Mouse (Mus musculus) liver, embryonic 15.5 days (tissue): ENCODE data around the gene Rbms2. TPM values are rescaled to one million over a fixed set of nuclear protein-coding genes. Genes with fewer than 3 reads are reported as not detected.

ENCODE experiments used
- ATAC-seq: fragments of 200-750 bp; cut with Nextera tagmentation; 2 replicates; pipeline ENCODE4 v1.8.0; 2017; ENCODE audit warnings: moderate number of reproducible peaks, mild to moderate bottlenecking, moderate library complexity; ENCODE audit not compliant: insufficient read depth
- H3K27ac ChIP-seq: fragments of 300-500 bp; sonication (generic); replicated peaks from 2 replicates; pipeline ENCODE4 v1.5.1; 2015; ENCODE audit warnings: mild to moderate bottlenecking, inconsistent platforms
- H3K27me3 ChIP-seq: fragments of 300-500 bp; sonication (generic); 2 replicates; pipeline ENCODE4 v1.6.1; 2015; ENCODE audit warnings: mild to moderate bottlenecking, inconsistent platforms
- H3K36me3 ChIP-seq: fragments of 300-500 bp; sonication (generic); replicated peaks from 2 replicates; pipeline ENCODE4 v1.6.1; 2015; ENCODE audit warnings: moderate library complexity, mild to moderate bottlenecking, inconsistent platforms
- H3K4me1 ChIP-seq: fragments of 300-500 bp; sonication (generic); replicated peaks from 2 replicates; pipeline ENCODE4 v1.6.1; 2015; ENCODE audit warnings: inconsistent platforms
- H3K4me2 ChIP-seq: fragments of 300-500 bp; sonication (generic); 2 replicates; pipeline ENCODE4 v1.6.1; 2015; ENCODE audit warnings: moderate library complexity, mild to moderate bottlenecking, inconsistent platforms
- H3K4me3 ChIP-seq: fragments of 300-500 bp; sonication (generic); replicated peaks from 2 replicates; pipeline ENCODE4 v1.5.1; 2015; ENCODE audit warnings: mild to moderate bottlenecking, inconsistent platforms
- H3K9ac ChIP-seq: fragments of 300-500 bp; sonication (generic); 2 replicates; pipeline ENCODE4 v1.6.1; 2015; ENCODE audit warnings: moderate library complexity, mild to moderate bottlenecking, inconsistent platforms
- H3K9me3 ChIP-seq: fragments of 300-500 bp; sonication (generic); replicated peaks from 2 replicates; pipeline ENCODE4 v1.6.1; 2016; ENCODE audit warnings: inconsistent platforms
- WGBS: fragments of 180-500 bp; shearing (Covaris S2); methylation state at CpG from one replicate; pipeline ENCODE4 v1.1.7; 2015; ENCODE audit warnings: mixed read lengths; ENCODE audit not compliant: insufficient replicate concordance; 5-methylcytosine and 5-hydroxymethylcytosine counted together
- polyA plus RNA-seq: library from polyadenylated mRNA; unstranded; fragments of >200 nt; fragmentation: Nextera tagmentation; extraction: Ambion mirVana; gene quantifications from 2 replicates; pipeline ENCODE4 v1.2.1, GENCODE M21; 2015

Rbms2 gene
- polyA plus RNA-seq, 1 experiment from 2014 or later, result 6.9 TPM

GRCm38 (mm10) chr10:128211390-128212108 lies 31.5 kb upstream of the Rbms2 start, which contains the start of gene Spryd4:
Gene Spryd4 (minus strand): TSS chr10:128211807.
- Histone ChIP-seq H3K4me2 (peak within 1 kb of the TSS; percentile 89), H3K9me3 (no peaks in the 10 kb centered on the region), H3K27ac (peak within 1 kb of the TSS; percentile 73), H3K9ac (peak within 1 kb of the TSS; percentile 67), H3K4me1 (peaks cover 31% of the 10 kb centered on the region), H3K4me3 (peak within 1 kb of the TSS; percentile 70), H3K36me3 (peaks cover 18% of the 10 kb centered on the region; the same call in 1 of the 2 replicates), H3K27me3 (0 out of 2 replicates have a peak, but pooled peaks cover 11% of the 10 kb centered on the region)
- WGBS, result under 1% methylated on average over 30 of the region's 30 CpGs
- ATAC-seq, result peak; percentile 86

DNA sequence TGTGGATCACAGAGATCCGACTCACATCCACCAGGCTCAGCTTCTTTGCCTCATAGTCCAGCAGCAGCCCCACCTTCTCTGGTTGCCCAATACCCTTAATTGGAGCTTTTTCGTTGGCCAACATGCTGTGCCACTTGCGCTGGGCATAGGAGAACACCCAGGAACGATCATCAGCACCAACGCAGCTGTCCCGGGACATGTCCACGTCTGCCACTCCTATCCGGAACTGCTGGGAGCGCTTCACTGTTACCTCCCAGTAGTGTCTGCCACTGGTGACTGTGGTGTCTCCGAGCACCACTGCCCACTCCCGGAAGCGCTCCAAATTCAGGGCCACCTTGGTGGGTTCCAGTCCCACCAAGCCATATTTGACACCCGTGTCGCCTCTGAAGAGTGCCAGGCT lies 30.9 kb upstream of the Rbms2 start:
- Histone ChIP-seq H3K4me2 (peak overlapping the region; percentile 89), H3K4me1 (peaks cover 31% of the 10 kb centered on the region), H3K9ac (peak overlapping the region; percentile 67), H3K27me3 (0 out of 2 replicates have a peak, but pooled peaks cover 11% of the 10 kb centered on the region), H3K36me3 (peaks cover 21% of the 10 kb centered on the region; the same call in 1 of the 2 replicates), H3K9me3 (no peaks in the 10 kb centered on the region), H3K4me3 (peak overlapping the region; percentile 70), H3K27ac (peak overlapping the region; percentile 73; the same call in 1 of the 2 replicates)
- 15% methylated on average over 14 of the region's 14 CpGs for WGBS
- no peak for ATAC-seq

DNA sequence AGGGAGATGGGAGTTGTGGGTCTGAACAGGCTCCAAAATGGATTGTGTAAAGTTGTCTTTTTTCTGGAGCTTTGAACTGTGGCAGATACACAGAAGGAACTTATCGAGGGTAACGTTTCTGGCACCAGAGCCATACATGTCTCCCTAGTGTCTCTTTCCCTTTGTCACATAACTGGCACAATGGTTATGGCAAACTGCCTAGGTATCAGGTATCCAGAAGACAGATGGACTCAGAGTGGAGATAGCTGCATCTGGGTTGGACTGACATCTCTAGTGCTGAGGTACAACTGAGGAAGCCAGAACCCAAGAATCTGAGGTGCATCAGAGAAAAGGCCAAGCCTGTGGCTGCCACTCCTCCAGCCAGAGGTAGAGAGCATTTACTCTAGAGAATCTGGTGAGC lies 30.0 kb upstream of the Rbms2 start:
- Histone ChIP-seq H3K27me3 (0 out of 2 replicates have a peak, but pooled peaks cover 11% of the 10 kb centered on the region), H3K9ac (no peak overlapping the region), H3K36me3 (peaks cover 21% of the 10 kb centered on the region; the same call in 1 of the 2 replicates), H3K4me2 (peak overlapping the region; percentile 89), H3K9me3 (no peaks in the 10 kb centered on the region), H3K4me3 (0 out of 2 replicates have a peak overlapping the region, but pooled peaks have one; percentile 70), H3K4me1 (peaks cover 34% of the 10 kb centered on the region), H3K27ac (no peak overlapping the region)
- WGBS, result 77% methylated on average over 2 of the region's 2 CpGs
- no peak for ATAC-seq

- no peak overlapping the region for H3K4me3 ChIP-seq
- ATAC-seq, result no peak
- no peak overlapping the region for H3K27ac ChIP-seq
- no peak overlapping the region for H3K9ac ChIP-seq
- H3K9me3 ChIP-seq, result no peaks in the 10 kb centered on the region
- peaks cover 41% of the 10 kb centered on the region for H3K4me1 ChIP-seq
- peaks cover 21% of the 10 kb centered on the region; the same call in 1 of the 2 replicates for H3K36me3 ChIP-seq
- no peak overlapping the region for H3K4me2 ChIP-seq
- 0 out of 2 replicates have a peak, but pooled peaks cover 11% of the 10 kb centered on the region for H3K27me3 ChIP-seq
- 77% methylated on average over 11 of the region's 11 CpGs for WGBS
These were observed 29.4 kb upstream of the Rbms2 start for GRCm38 (mm10) chr10:128209311-128210009.

- no peak overlapping the region for H3K4me2 ChIP-seq
- no peak overlapping the region for H3K9ac ChIP-seq
- ATAC-seq, result no peak
- 83% methylated on average over 10 of the region's 10 CpGs for WGBS
- peaks cover 49% of the 10 kb centered on the region for H3K4me1 ChIP-seq
- no peaks in the 10 kb centered on the region for H3K9me3 ChIP-seq
- no peak overlapping the region for H3K27ac ChIP-seq
- 0 out of 2 replicates have a peak, but pooled peaks cover 3% of the 10 kb centered on the region for H3K27me3 ChIP-seq
- H3K36me3 ChIP-seq, result peaks cover 21% of the 10 kb centered on the region; the same call in 1 of the 2 replicates
- no peak overlapping the region for H3K4me3 ChIP-seq
These were observed 28.2 kb upstream of the Rbms2 start for GRCm38 (mm10) chr10:128208326-128208725.

DNA sequence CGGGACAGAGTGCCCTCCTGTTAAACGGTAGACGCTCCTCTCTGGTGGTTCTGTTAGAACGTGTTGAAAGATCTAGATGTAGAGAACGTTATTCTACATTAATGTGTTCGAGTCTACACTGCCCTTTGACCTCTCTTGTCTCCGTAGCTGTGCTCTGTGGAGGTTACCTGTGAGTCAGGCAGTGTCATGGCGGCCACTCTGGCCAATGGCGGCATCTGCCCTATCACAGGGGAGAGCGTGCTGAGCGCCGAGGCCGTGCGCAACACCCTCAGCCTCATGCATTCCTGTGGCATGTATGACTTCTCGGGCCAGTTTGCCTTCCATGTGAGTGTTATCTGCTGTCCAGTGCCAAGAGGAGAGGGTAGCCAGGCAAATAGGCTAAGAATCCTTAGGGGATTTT lies 24.8 kb upstream of the Rbms2 start:
- ATAC-seq, result peak; percentile 7; the same call in 1 of the 2 replicates
- Histone ChIP-seq H3K4me1 (peaks cover 20% of the 10 kb centered on the region), H3K9me3 (no peaks in the 10 kb centered on the region), H3K4me2 (no peak overlapping the region), H3K36me3 (0 out of 2 replicates have a peak, but pooled peaks cover 17% of the 10 kb centered on the region), H3K9ac (no peak overlapping the region), H3K27ac (no peak overlapping the region), H3K27me3 (no peaks in the 10 kb centered on the region), H3K4me3 (no peak overlapping the region)
- 77% methylated on average over 15 of the region's 15 CpGs for WGBS

DNA sequence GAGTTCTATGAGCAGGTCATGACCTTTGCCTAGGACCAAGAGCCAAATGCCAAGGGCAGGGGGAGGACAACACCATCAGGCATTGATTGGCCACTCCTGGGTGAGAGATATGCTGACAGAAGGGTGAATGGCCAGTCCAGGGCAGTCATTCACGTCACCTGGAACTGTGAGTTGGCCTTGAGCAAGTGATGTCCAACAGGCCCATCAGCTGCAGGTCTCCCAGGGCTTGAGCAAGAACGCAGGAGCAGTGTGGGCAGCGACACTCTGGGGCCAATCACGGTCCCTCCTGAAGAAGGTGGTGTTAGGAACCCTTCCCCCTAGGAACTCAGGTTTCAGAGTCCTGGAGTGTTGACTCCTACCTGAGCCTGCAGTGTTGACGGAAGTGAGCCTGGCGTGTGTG lies 21.8 kb upstream of the Rbms2 start:
- Histone ChIP-seq H3K4me3 (no peak overlapping the region), H3K9ac (no peak overlapping the region), H3K4me1 (peaks cover 20% of the 10 kb centered on the region), H3K27me3 (peaks cover 11% of the 10 kb centered on the region), H3K9me3 (no peaks in the 10 kb centered on the region), H3K36me3 (0 out of 2 replicates have a peak, but pooled peaks cover 6% of the 10 kb centered on the region), H3K27ac (no peak overlapping the region; the same call in 1 of the 2 replicates), H3K4me2 (no peak overlapping the region)
- WGBS, result 65% methylated on average over 6 of the region's 6 CpGs
- ATAC-seq, result peak; percentile 76

DNA sequence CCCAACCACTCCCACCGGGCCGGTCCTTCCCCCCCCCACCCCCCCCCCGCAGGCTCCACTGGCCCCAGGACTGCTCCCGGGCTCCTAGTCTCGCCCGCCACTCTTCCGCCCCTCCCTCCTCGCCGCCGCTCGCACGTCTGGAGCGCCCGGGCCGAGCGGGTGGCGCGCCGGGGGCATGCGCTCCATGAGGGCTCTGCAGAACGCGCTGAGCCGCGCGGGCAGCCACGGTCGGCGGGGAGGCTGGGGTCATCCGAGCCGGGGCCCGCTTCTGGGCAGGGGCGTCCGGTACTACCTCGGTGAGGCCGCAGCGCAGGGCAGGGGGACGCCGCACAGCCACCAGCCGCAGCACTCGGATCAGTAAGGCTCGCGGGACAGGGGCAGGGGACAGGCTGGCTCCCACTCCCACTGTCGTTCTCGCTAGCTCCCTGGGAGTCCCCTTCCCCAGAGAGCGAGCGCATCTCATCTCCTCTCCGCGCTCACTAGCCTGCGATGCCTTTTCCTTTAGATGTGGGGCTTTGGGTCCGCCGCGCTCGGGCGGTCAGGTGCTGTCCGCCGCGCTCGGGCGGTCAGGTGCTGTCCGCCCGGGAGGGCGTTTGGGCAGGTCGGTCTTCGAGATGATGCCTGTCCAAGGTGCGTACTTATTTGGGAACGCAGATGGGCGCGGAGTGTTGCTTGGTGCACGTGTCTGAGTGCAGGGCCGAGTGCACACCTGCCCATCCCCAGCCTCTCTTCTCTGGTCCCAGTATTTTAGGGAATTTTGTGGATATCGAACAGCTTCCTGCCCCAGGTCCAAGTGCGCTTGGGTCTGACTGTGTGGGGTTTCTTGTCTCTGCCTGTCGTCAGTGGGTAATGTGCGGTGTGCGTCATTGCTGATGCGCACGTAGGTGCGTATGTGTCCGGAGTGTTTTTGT lies 14.7 kb upstream of the Rbms2 start:
- peak; percentile 86 for ATAC-seq
- Histone ChIP-seq H3K27me3 (peaks cover 62% of the 10 kb centered on the region), H3K27ac (peak overlapping the region; percentile 62), H3K4me3 (peak overlapping the region; percentile 67), H3K9ac (peak overlapping the region; percentile 59), H3K4me1 (peaks cover 21% of the 10 kb centered on the region), H3K4me2 (peak overlapping the region; percentile 94), H3K9me3 (no peaks in the 10 kb centered on the region), H3K36me3 (no peaks in the 10 kb centered on the region)
- 2% methylated on average over 75 of the region's 79 CpGs for WGBS

GRCm38 (mm10) chr10:128194024-128194550 lies 14.0 kb upstream of the Rbms2 start, which contains the start of gene Gls2:
Gene Gls2 (plus strand): TSS chr10:128194457.
- peak within 1 kb of the TSS; percentile 67 for H3K4me3 ChIP-seq
- peak within 1 kb of the TSS; percentile 59 for H3K9ac ChIP-seq
- ATAC-seq, result peak; percentile 93
- peaks cover 21% of the 10 kb centered on the region for H3K4me1 ChIP-seq
- H3K9me3 ChIP-seq, result no peaks in the 10 kb centered on the region
- H3K27ac ChIP-seq, result peak within 1 kb of the TSS; percentile 62
- no peaks in the 10 kb centered on the region for H3K36me3 ChIP-seq
- H3K27me3 ChIP-seq, result peaks cover 62% of the 10 kb centered on the region
- under 1% methylated on average over 46 of the region's 46 CpGs for WGBS
- peak within 1 kb of the TSS; percentile 94 for H3K4me2 ChIP-seq

DNA sequence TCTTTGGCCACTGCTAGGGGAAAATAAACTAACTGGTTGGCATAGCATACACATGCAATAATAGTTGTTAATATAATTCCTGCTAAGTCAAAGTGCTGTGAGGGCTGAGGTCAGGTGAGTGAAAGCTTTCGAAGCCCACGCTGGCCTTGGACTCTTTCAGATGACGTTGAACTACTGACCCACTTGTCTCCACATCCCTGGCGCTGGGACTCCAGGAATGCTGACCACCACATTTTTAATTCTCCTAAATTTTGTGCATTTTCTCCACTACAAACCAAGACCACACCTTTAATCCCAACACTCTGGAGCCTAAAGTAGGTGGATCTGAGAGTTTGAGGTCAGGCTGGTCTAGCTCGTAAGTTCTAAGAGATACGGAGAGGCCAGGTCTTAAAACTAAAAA lies 13.0 kb upstream of the Rbms2 start:
- WGBS, result 76% methylated on average over 6 of the region's 6 CpGs
- Histone ChIP-seq H3K4me1 (peaks cover 24% of the 10 kb centered on the region), H3K4me3 (no peak overlapping the region), H3K4me2 (0 out of 2 replicates have a peak overlapping the region, but pooled peaks have one; percentile 94), H3K9ac (no peak overlapping the region), H3K36me3 (no peaks in the 10 kb centered on the region), H3K27me3 (peaks cover 55% of the 10 kb centered on the region), H3K9me3 (no peaks in the 10 kb centered on the region), H3K27ac (no peak overlapping the region)
- no peak for ATAC-seq
